Mouse (Mus musculus) testis, adult 2 months (tissue): ENCODE results near the gene Pld1. TPM values are rescaled to one million over a fixed set of nuclear protein-coding genes. Genes with fewer than 3 reads are reported as not detected.

Experiments
- H3K27ac ChIP-seq: fragments of 200-500 bp; 2 replicates; pipeline ENCODE4 v1.5.1; 2012; ENCODE audit warnings: low read depth, low read length; ENCODE audit not compliant: control insufficient read depth, insufficient read depth
- H3K27me3 ChIP-seq: fragments of 200-500 bp; 2 replicates; pipeline ENCODE4 v1.6.1; 2012; ENCODE audit warnings: mild to moderate bottlenecking, low read length, moderate library complexity; ENCODE audit not compliant: control insufficient read depth, insufficient read depth
- H3K36me3 ChIP-seq: fragments of 200-500 bp; 2 replicates; pipeline ENCODE4 v1.6.1; 2012; ENCODE audit warnings: mild to moderate bottlenecking, low read length; ENCODE audit not compliant: control insufficient read depth, insufficient read depth
- H3K4me1 ChIP-seq: fragments of 200-500 bp; 2 replicates; pipeline ENCODE4 v1.6.1; 2012; ENCODE audit warnings: low read length; ENCODE audit not compliant: control insufficient read depth, insufficient read depth
- H3K4me3 ChIP-seq: fragments of 200-500 bp; 2 replicates; pipeline ENCODE4 v1.5.1; 2012; ENCODE audit warnings: low read depth, mild to moderate bottlenecking, low read length, moderate library complexity, mixed read lengths; ENCODE audit not compliant: control insufficient read depth
- CTCF ChIP-seq: fragments of 200-500 bp; IDR thresholded peaks from 2 replicates; pipeline ENCODE4 v1.5.1; 2012; ENCODE audit warnings: low read depth, mild to moderate bottlenecking, inconsistent platforms, low read length, moderate library complexity; ENCODE audit not compliant: control insufficient read depth, insufficient read depth, insufficient replicate concordance
- POLR2A ChIP-seq: fragments of 200-500 bp; IDR thresholded peaks from 2 replicates; pipeline ENCODE4 v1.6.1; 2012; ENCODE audit warnings: low read depth, mild to moderate bottlenecking, inconsistent platforms, low read length, moderate library complexity; ENCODE audit not compliant: control insufficient read depth
- polyA plus RNA-seq: library from polyadenylated mRNA; depleted of rRNA; stranded (reverse); fragments of >200 nt; gene quantifications from 2 replicates; pipeline ENCODE4 v1.2.3, GENCODE M21; 2012

Pld1 gene
- polyA plus RNA-seq, 1 experiment, result 1.0 TPM

GRCm38 (mm10) chr3:27963795-27964201, 25.3 kb downstream of the Pld1 start:
- Histone ChIP-seq H3K27ac (no peak overlapping the region), H3K27me3 (no peaks in the 10 kb centered on the region), H3K4me3 (no peak overlapping the region), H3K4me1 (0 out of 2 replicates have a peak, but pooled peaks cover 3% of the 10 kb centered on the region), H3K36me3 (no peaks in the 10 kb centered on the region)
- TF ChIP-seq CTCF (no peak), POLR2A (no peak)

- no peak overlapping the region for H3K27ac ChIP-seq
- H3K36me3 ChIP-seq, result no peaks in the 10 kb centered on the region
Measured at GRCm38 (mm10) chr3:27968671-27969070, 30.2 kb downstream of the Pld1 start.

GRCm38 (mm10) chr3:27973936-27974335, 35.4 kb downstream of the Pld1 start:
- Histone ChIP-seq H3K36me3 (no peaks in the 10 kb centered on the region), H3K27ac (no peak overlapping the region), H3K27me3 (no peaks in the 10 kb centered on the region), H3K4me1 (no peaks in the 10 kb centered on the region), H3K4me3 (no peak overlapping the region)
- no peak for TF ChIP-seq CTCF
- no peak for TF ChIP-seq POLR2A

More at GRCm38 (mm10) chr3:27968671-27969070, 30.2 kb downstream of the Pld1 start:
- no peaks in the 10 kb centered on the region for H3K27me3 ChIP-seq
- TF ChIP-seq CTCF (no peak), POLR2A (no peak)
- no peaks in the 10 kb centered on the region for H3K4me1 ChIP-seq
- H3K4me3 ChIP-seq, result no peak overlapping the region

GRCm38 (mm10) chr3:27974981-27975380, 36.5 kb downstream of the Pld1 start:
- no peaks in the 10 kb centered on the region for H3K4me1 ChIP-seq
- H3K27me3 ChIP-seq, result no peaks in the 10 kb centered on the region
- TF ChIP-seq POLR2A, result no peak
- no peak for TF ChIP-seq CTCF
- no peak overlapping the region for H3K27ac ChIP-seq
- H3K36me3 ChIP-seq, result no peaks in the 10 kb centered on the region
- H3K4me3 ChIP-seq, result no peak overlapping the region

GRCm38 (mm10) chr3:27976931-27977544, 38.5 kb downstream of the Pld1 start:
- Histone ChIP-seq H3K4me1 (no peaks in the 10 kb centered on the region), H3K27me3 (no peaks in the 10 kb centered on the region), H3K36me3 (no peaks in the 10 kb centered on the region), H3K27ac (no peak overlapping the region), H3K4me3 (no peak overlapping the region)
- TF ChIP-seq CTCF, result no peak
- TF ChIP-seq POLR2A, result no peak

GRCm38 (mm10) chr3:27978030-27978723, 39.7 kb downstream of the Pld1 start:
- Histone ChIP-seq H3K36me3 (no peaks in the 10 kb centered on the region), H3K27ac (no peak overlapping the region)

GRCm38 (mm10) chr3:27981591-27981990, 43.1 kb downstream of the Pld1 start:
- H3K27me3 ChIP-seq, result no peaks in the 10 kb centered on the region
- TF ChIP-seq CTCF (no peak), POLR2A (no peak)
- no peaks in the 10 kb centered on the region for H3K4me1 ChIP-seq
- H3K27ac ChIP-seq, result no peak overlapping the region
- H3K4me3 ChIP-seq, result no peak overlapping the region
- H3K36me3 ChIP-seq, result no peaks in the 10 kb centered on the region

More at GRCm38 (mm10) chr3:27978030-27978723, 39.7 kb downstream of the Pld1 start:
- Histone ChIP-seq H3K27me3 (no peaks in the 10 kb centered on the region), H3K4me3 (no peak overlapping the region), H3K4me1 (no peaks in the 10 kb centered on the region)
- TF ChIP-seq POLR2A (no peak), CTCF (no peak)
